Mouse (Mus musculus) spleen, embryonic (tissue): ENCODE results near the gene Aldh16a1.

Experiments used
- CTCF ChIA-PET: fragments of 350-600 bp; sonication (Branson Sonifier 250); formaldehyde crosslinking; loops from one replicate; lab custom pipeline; 2022; lab: Charles Lee

The Aldh16a1 gene

GRCm38 (mm10) chr7:45154096-45154992 is at the start of gene Aldh16a1, which contains the start of gene Pih1d1:
Aldh16a1 (minus strand) TSS chr7:45154584.
Pih1d1 (plus strand) TSS chr7:45154303.
- CTCF ChIA-PET: interaction anchor here (0.5 kb wide), 1 partner anchor 14 kb away, joined by 4 read pairs; no protein-coding TSS in a partner anchor

- CTCF ChIA-PET: no interaction called here
Observed at GRCm38 (mm10) chr7:45202654-45203053, 48.3 kb upstream of the Aldh16a1 start.

- CTCF ChIA-PET: interaction anchor here (1.1 to 1.3 kb wide), 2 partner anchors 35 to 37 kb away, joined by 4 read pairs; partner anchors contain the start of gene Slc17a7
Observed at GRCm38 (mm10) chr7:45198961-45199360, 44.6 kb upstream of the Aldh16a1 start.

GRCm38 (mm10) chr7:45198435-45198834 is 44.1 kb upstream of the Aldh16a1 start:
- CTCF ChIA-PET: interaction anchor here (1.1 to 1.3 kb wide), 2 partner anchors 34 to 36 kb away, joined by 4 read pairs; partner anchors contain the start of gene Slc17a7

GRCm38 (mm10) chr7:45196994-45197393 is 42.6 kb upstream of the Aldh16a1 start:
- CTCF ChIA-PET: no interaction called here

GRCm38 (mm10) chr7:45196176-45196535 is 41.8 kb upstream of the Aldh16a1 start:
- CTCF ChIA-PET: no interaction called here

GRCm38 (mm10) chr7:45195341-45196175 is 41.2 kb upstream of the Aldh16a1 start:
- CTCF ChIA-PET: no interaction called here

- CTCF ChIA-PET: no interaction called here
Observed at GRCm38 (mm10) chr7:45193871-45194785, 39.7 kb upstream of the Aldh16a1 start.

GRCm38 (mm10) chr7:45193406-45193805 is 39.0 kb upstream of the Aldh16a1 start:
- CTCF ChIA-PET: no interaction called here

GRCm38 (mm10) chr7:45192585-45193310 is 38.4 kb upstream of the Aldh16a1 start:
- CTCF ChIA-PET: interaction anchor here (0.6 kb wide), 1 partner anchor 17 kb away, joined by 7 read pairs; no protein-coding TSS in a partner anchor

GRCm38 (mm10) chr7:45191803-45192363 is 37.5 kb upstream of the Aldh16a1 start:
- CTCF ChIA-PET: interaction anchor here (0.6 to 0.9 kb wide), 2 partner anchors 13 to 17 kb away, joined by 6 to 7 read pairs; no protein-coding TSS in a partner anchor

- CTCF ChIA-PET: interaction anchor here (0.9 kb wide), 1 partner anchor 13 kb away, joined by 6 read pairs; no protein-coding TSS in a partner anchor
Observed at GRCm38 (mm10) chr7:45191161-45191560, 36.8 kb upstream of the Aldh16a1 start.

GRCm38 (mm10) chr7:45190186-45190585 is 35.8 kb upstream of the Aldh16a1 start:
- CTCF ChIA-PET: no interaction called here

GRCm38 (mm10) chr7:45189600-45189999 is 35.2 kb upstream of the Aldh16a1 start:
- CTCF ChIA-PET: interaction anchor here (0.6 kb wide), 1 partner anchor 152 kb away, joined by 4 read pairs; no protein-coding TSS in a partner anchor

GRCm38 (mm10) chr7:45185921-45186320 is 31.5 kb upstream of the Aldh16a1 start:
- CTCF ChIA-PET: no interaction called here

- CTCF ChIA-PET: no interaction called here
Observed at GRCm38 (mm10) chr7:45183672-45184071, 29.3 kb upstream of the Aldh16a1 start.

- CTCF ChIA-PET: interaction anchor here (0.5 to 0.7 kb wide), 2 partner anchors 121 to 305 kb away, joined by 3 to 8 read pairs; no protein-coding TSS in a partner anchor
Observed at GRCm38 (mm10) chr7:45182606-45183005, 28.2 kb upstream of the Aldh16a1 start.

GRCm38 (mm10) chr7:45182199-45182601 is 27.8 kb upstream of the Aldh16a1 start:
- CTCF ChIA-PET: interaction anchor here (0.7 kb wide), 2 partner anchors 54 to 121 kb away, joined by 3 to 8 read pairs; no protein-coding TSS in a partner anchor

GRCm38 (mm10) chr7:45181540-45181939 is 27.2 kb upstream of the Aldh16a1 start:
- CTCF ChIA-PET: interaction anchor here (0.7 kb wide), 1 partner anchor 54 kb away, joined by 3 read pairs; no protein-coding TSS in a partner anchor
